In genomic region chr11:65268310-65268709, GRCm38 (mm10) we compare ENCODE assay signal across 8 mouse cellular contexts. TPM values are rescaled to one million over a fixed set of nuclear protein-coding genes. Genes with fewer than 3 reads are reported as not detected.
A peak's percentile ranks its signal among the peaks of the same experiment; 100 is the strongest.
DNase-seq lines count a peak whose midpoint lies in the region; ATAC-seq and TF ChIP-seq lines count a peak whose summit lies in the region.

No protein-coding gene starts in this region.

- no peaks in the 10 kb centered on the region for H3K9me3 ChIP-seq in lung, embryonic 16.5 days (ENCODE audit: control insufficient read depth, low read length)

- no peak overlapping the region for H3K9ac ChIP-seq in lung, embryonic 16.5 days (ENCODE audit: low read length)

- TF ChIP-seq CTCF in kidney, adult 2 months (conservative IDR thresholded peaks at IDR 0.05; ENCODE audit: insufficient read depth, insufficient read length, low read depth, low read length) = 0 out of 2 replicates have a peak, but pooled peaks have one; percentile 19

- 27% methylated on average over 4 of the region's 4 CpGs for WGBS in kidney, adult 2 months
- WGBS in lung, embryonic 16.5 days = 33% methylated on average over 4 of the region's 4 CpGs

- no peak overlapping the region for H3K27ac ChIP-seq in kidney, adult 2 months (ENCODE audit: insufficient read depth, low read depth, low read length)
- H3K27ac ChIP-seq in lung, embryonic 16.5 days (ENCODE audit: low read length) = no peak overlapping the region

- DNase-seq in kidney, adult 2 months = peak; percentile 30
- no peak for DNase-seq in kidney, adult 11 months
- peak; percentile 33 for DNase-seq in adipocyte (ENCODE audit: low spot score)
- DNase-seq in heart, adult 9 months (ENCODE audit: low spot score in 2 of 2) = peak; percentile 15 to 44
- DNase-seq in spleen, postnatal 36 days (ENCODE audit: low spot score in 2 of 2) = no peak
- no peak for DNase-seq in thymus, postnatal 10 days (ENCODE audit: low spot score in 2 of 2)

- no peaks in the 10 kb centered on the region for H3K4me1 ChIP-seq in kidney, adult 2 months (ENCODE audit: control insufficient read depth, insufficient read depth, low read length)
- peaks cover 13% of the 10 kb centered on the region for H3K4me1 ChIP-seq in lung, embryonic 16.5 days (replicated peaks; ENCODE audit: control insufficient read depth, insufficient read depth, low read length)

- no peaks in the 10 kb centered on the region for H3K27me3 ChIP-seq in kidney, adult 2 months (replicated peaks; ENCODE audit: control insufficient read depth, insufficient read depth, low read length)
- no peaks in the 10 kb centered on the region; the same call in 1 of the 2 replicates for H3K27me3 ChIP-seq in lung, embryonic 16.5 days (ENCODE audit: control insufficient read depth, insufficient read depth, low read depth, low read length)

- no peak overlapping the region for H3K4me3 ChIP-seq in kidney, adult 2 months (ENCODE audit: insufficient read depth, low read depth, low read length)
- peak overlapping the region; percentile 0; the same call in 1 of the 2 replicates for H3K4me3 ChIP-seq in lung, embryonic 16.5 days (ENCODE audit: low read length)

- TF ChIP-seq POLR2A in kidney, adult 2 months (IDR thresholded peaks at IDR 0.05; ENCODE audit: low read depth, low read length) = no peak

- 0 out of 2 replicates have a peak overlapping the region, but pooled peaks have one; percentile 6 for H3K4me2 ChIP-seq in lung, embryonic 16.5 days (ENCODE audit: low read depth, low read length)

- H3K36me3 ChIP-seq in kidney, adult 2 months (ENCODE audit: control insufficient read depth, insufficient read depth, low read length) = no peaks in the 10 kb centered on the region
- H3K36me3 ChIP-seq in lung, embryonic 16.5 days (ENCODE audit: control insufficient read depth, insufficient read depth, low read length) = no peaks in the 10 kb centered on the region

- ATAC-seq in lung, embryonic 16.5 days (ENCODE audit: low read depth) = no peak
- no peak for ATAC-seq in granulocyte monocyte progenitor cell, adult 5-6 weeks (replicated peaks; ENCODE audit: poor library complexity, severe bottlenecking)

RNA-seq across cellular contexts. Expression of gene Myocd, which starts 1.5 kb away (rescaled TPM):
- polyA plus RNA-seq in kidney, adult 2 months (2012; rRNA removed) = 0.34 and 1.2 TPM in 2 replicates
- polyA plus RNA-seq in lung, embryonic 16.5 days (2015; fragmentation: Nextera tagmentation; extraction: Ambion mirVana) = 12.9 TPM in 2 replicates
- not detected in 2 replicates for total RNA-seq in granulocyte monocyte progenitor cell, adult 5-6 weeks (2014; fragmentation: Nextera tagmentation)
- not detected in 2 replicates for total RNA-seq in granulocyte monocyte progenitor cell, adult 5-6 weeks (2017)

Comparison
In these comparisons a context has a peak if more than half of its experiments do, and no peak if none do; other contexts are left out.
1. DNase-seq: peak in kidney, adult 2 months (single experiment), adipocyte (single experiment) and heart, adult 9 months (2 of 2); none in kidney, adult 11 months (single experiment), spleen, postnatal 36 days (0 of 2) and thymus, postnatal 10 days (0 of 2).